Mouse (Mus musculus) urinary bladder, postnatal 10 days (tissue): ENCODE data around the gene Gm20388.

ENCODE experiments used
- DNase-seq: peaks from one replicate; pipeline ENCODE4 v3.0.0; 2022; ENCODE audit warnings: low spot score

The Gm20388 gene

DNA sequence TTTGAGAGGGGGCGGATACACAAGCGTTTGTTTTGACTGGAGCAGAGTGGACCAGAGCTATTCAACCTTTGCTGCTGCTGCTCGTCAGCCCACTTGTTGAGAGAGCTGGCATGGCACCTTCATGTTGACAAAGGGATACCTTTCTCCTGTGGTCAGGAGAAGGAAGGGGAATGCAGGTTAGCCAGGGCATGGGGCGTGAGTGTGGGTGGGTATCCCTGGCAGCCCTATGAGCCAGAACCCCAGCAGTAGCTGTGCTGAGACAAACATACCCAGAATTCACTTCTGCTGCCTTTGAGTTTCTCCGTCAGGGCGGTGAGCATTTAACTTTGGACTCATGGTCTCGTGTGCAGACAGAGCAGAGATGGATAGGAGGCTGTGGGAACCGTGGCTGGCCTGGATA is 3747.2 kb downstream of the Gm20388 start:
- DNase-seq = no peak

DNA sequence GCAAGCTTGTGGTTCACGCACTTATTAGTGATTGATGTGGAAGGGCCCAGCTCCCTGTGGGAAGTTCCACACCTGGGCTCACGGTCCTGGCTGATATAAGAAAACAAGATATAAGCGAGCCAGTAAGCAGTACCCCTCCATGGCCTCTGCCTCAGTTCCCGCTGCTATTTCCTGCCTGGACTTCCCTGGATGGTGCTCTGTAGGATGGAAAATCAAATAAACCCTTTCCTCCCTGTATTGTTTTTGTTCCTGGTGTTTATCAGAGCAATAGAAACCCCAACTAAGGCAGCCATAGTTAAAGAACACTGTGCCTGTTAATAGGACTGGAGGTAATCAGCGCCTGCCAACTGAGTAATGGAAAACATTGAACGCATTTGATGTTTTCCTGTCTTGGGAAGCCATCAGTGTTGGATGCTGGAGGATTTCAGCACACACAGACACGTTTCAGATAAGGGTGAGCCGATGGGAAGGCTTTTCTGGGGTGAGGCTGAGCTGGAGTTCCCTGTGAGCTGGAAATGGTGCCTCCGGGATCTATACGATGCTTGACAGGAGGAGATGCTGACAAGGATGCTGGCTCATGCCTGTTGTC is 3748.9 kb downstream of the Gm20388 start:
- DNase-seq = no peak

- DNase-seq = no peak
These were observed 3750.9 kb downstream of the Gm20388 start for GRCm38 (mm10) chr8:123661515-123661914.

GRCm38 (mm10) chr8:123665580-123665979 is 3754.9 kb downstream of the Gm20388 start:
- DNase-seq = no peak

- DNase-seq = no peak
These were observed 3756.2 kb downstream of the Gm20388 start for GRCm38 (mm10) chr8:123666832-123667231.

DNA sequence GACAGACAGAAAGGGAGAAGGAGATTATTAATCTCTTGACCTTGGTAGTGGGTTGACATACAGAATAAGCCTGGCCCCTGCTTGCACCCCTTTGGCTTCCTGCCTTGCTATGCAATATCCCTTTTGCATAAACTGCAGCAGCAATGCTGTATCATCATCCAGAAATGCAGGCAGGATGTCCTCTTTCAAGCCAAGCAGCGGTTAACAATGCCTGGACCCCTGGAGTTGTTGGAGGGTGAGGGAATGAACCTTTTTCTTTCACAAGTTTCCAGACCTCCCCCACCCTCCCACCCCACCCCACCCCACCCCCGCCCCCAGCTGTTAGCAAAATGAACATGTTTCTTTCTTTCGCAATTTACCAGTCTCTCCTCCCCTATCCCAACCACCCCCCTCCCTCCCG is 3758.0 kb downstream of the Gm20388 start:
- DNase-seq = no peak

DNA sequence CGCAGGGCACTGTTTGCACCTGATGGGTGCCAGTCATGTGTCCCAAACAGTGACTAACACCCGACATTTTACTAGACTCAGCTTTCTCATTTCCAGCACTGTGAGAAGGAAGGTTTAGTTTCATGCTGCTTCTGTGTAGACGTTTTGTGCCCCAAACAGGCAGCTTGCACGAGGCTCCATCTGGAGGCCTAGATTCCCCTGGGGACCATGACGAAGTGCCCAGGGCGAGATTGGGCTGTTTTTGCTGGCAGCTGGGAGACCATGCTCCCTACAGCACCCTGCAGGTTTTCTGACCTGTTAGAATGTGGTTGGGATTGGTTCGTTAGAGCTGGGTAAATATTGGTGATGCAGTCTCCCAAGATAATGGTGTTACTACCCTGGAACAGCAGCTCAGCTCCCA is 3760.1 kb downstream of the Gm20388 start:
- no peak for DNase-seq

DNA sequence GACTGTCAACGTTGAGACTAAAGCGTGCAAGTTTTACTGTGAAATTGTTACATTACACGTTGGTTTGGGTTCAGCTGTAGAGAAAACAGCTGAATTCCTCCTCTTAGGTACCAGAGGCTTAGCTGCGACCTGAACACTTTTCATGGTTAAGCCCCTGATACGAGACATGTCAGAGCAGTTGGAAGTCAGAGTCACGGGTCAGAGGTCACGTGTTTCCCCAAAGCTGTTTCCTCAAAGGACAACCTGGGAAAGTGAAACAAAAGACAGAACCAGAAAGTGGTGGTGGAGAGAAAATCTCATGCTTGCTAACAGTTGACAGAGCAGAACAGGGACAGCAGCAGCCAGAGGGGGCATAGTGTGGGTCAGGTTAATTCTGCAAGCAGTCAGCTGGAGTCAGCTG is 3760.8 kb downstream of the Gm20388 start:
- DNase-seq = no peak

- no peak for DNase-seq
These were observed 3762.0 kb downstream of the Gm20388 start for GRCm38 (mm10) chr8:123672648-123673047.

GRCm38 (mm10) chr8:123675611-123676010 is 3765.0 kb downstream of the Gm20388 start:
- DNase-seq = no peak

GRCm38 (mm10) chr8:123678390-123678789 is 3767.7 kb downstream of the Gm20388 start:
- no peak for DNase-seq

GRCm38 (mm10) chr8:123682073-123682761 is 3771.6 kb downstream of the Gm20388 start:
- no peak for DNase-seq

- DNase-seq = no peak
These were observed 3772.7 kb downstream of the Gm20388 start for GRCm38 (mm10) chr8:123683321-123683720.

DNA sequence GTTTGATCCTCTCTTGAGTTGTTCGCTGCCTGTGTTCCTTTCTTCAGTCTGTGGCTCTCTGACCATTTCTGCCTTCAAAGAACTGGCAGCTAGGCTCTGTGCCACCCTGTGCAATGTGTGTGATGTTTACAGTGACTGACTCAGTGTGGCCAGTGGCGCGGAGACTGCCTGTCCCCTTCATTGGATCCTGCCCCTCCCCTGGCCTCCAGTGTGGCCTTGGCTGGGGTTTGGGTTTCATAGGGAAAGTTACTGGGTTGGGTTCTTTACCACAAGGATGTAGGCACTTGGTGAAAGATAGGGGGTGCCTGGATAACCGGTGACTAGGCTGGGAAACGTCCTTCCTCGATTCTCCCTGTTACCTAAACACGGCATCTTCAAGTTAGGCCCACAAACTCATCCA is 3774.2 kb downstream of the Gm20388 start:
- DNase-seq = no peak

DNA sequence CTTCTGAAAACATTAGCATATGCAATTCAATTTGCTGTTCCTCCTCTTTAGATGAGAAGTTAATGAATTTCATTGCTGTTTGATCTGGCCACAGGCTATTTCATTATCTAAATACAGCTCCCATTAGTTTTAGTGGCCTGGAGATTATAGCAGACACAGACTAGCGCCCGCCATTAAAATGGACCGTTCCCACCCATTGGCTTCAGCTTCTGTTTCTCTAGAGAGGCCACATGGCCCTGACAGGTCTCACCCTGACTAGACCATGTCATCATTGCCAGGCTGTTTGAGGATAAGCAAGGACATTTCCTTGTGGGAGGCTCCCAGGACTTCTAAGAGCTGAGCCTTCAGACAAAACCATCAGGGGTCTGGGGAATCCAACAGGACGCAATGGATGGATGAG is 3774.8 kb downstream of the Gm20388 start:
- no peak for DNase-seq

DNA sequence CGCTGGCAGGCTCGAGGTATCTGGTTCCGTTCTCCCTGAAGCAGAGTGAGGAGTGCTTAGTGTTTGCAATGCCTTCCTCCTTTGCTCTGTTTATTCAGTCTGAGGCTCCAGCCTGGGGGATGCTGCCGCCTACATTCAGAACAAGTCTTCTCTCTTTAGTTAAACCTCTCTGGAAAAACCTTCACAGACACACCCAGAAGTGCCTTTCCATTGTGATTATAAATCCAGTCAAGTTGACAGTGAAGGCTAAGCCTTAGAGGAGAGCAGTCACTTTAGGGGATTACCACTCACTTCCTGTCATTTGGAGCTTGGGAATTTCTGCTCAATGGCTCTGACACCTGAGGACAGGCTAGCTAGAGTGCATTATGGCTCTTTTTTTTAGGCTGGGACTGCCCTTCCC is 3777.2 kb downstream of the Gm20388 start:
- DNase-seq = no peak

DNA sequence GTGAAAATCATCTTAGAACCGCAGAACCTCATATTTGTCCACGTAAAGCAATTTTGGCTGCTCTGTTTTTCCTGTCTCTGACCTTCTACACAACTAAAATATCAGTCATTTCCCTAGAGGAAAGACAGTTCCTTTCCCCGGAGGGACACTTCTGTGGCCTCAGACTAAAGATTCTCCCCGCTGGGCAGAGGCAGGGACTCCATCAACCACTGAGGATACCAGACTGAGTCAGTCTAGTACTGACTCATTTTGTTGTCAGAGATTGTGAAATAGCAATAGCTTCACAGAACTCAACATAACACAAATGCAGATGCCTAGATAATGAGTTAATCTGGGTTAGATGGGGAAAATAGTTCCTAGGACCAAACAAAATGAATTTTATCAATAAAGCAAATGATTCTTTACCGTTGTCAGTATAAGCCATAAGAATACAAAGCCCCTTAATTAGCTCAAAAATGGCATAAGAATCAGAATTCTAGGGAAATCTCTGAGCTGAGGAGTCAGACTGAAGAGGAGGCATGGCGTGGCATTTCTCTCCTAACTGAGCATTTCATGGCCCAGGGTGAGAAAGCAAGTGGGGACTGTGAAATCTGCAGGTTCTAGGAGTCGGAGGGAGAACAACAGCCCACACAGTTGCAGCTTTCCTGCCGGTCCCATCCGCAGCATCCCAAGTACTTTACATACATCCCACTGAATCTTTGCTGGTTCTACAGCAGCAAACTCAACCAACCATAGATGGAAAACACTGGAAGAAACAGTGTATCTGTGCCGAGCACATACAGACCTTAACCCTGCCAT is 3781.7 kb downstream of the Gm20388 start:
- DNase-seq = no peak

DNA sequence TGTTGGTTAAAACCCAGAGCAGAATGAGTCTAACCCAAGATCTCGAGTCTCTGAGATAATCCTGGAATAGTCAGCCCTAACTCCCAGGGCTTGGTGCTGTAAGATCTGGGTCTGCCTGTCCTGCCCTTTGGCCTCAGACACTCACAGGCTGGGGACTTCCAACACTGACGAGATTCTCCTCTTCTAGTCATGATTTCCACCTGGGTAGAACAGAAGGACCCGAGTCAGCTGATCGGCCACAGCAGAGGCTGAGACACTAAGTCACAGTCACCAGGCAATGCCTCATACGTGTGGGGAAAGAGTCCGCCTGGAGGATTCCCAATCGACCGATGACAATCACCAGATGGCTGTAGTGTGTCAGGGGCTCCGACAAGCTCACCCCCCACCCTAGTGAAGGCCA is 3785.5 kb downstream of the Gm20388 start:
- no peak for DNase-seq

DNA sequence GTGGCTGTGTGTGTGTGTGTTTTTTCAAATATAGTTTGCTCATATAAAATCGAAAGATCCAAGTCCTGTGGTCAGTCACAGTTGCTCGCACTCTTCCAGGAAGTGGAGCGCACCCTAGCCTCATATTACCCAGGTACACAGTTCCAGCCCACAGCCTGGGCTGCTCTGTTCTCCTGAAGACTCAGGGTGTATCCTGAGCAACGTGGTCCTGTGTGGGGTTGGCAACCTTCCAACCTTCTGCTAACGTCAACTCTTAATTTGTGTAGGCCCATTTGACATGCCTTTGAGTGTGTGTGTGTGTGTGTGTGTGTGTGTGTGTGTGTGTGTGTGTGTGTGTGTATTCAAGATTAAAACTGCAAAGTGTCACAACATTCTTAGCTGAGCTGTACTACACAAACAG is 3786.7 kb downstream of the Gm20388 start:
- DNase-seq = no peak

- no peak for DNase-seq
These were observed 3789.9 kb downstream of the Gm20388 start for GRCm38 (mm10) chr8:123700399-123701070.

- DNase-seq = no peak
These were observed 3791.4 kb downstream of the Gm20388 start for GRCm38 (mm10) chr8:123701952-123702587.

GRCm38 (mm10) chr8:123705376-123705775 is 3794.7 kb downstream of the Gm20388 start:
- no peak for DNase-seq
